Mouse (Mus musculus) megakaryocyte, adult 5-6 weeks (primary cell): ENCODE data around the gene 9430015G10Rik. TPM values are rescaled to one million over a fixed set of nuclear protein-coding genes. Genes with fewer than 3 reads are reported as not detected.

Experiments
- ATAC-seq: 2 replicates; pipeline ENCODE4 v1.8.0; 2016; ENCODE audit warnings: mild to moderate bottlenecking, inconsistent platforms; ENCODE audit not compliant: poor library complexity, severe bottlenecking
- total RNA-seq, 2 experiments: library from RNA; stranded (forward) in 1 of 2; stranded (reverse) in 1 of 2; fragments of 153-499, 151-499 nt in 1 of 2; fragments of 221-1000, 200-1000 nt in 1 of 2; gene quantifications; 2 replicates each; pipeline versions ENCODE4 v1.2.3 to v1.2.4; 2015 to 2017

9430015G10Rik gene
- total RNA-seq, 2 experiments from 2014 or later, result 11.7 to 20.1 TPM

- ATAC-seq, result no peak
Measured at GRCm38 (mm10) chr4:156168611-156169010, 58.8 kb downstream of the 9430015G10Rik start.

DNA sequence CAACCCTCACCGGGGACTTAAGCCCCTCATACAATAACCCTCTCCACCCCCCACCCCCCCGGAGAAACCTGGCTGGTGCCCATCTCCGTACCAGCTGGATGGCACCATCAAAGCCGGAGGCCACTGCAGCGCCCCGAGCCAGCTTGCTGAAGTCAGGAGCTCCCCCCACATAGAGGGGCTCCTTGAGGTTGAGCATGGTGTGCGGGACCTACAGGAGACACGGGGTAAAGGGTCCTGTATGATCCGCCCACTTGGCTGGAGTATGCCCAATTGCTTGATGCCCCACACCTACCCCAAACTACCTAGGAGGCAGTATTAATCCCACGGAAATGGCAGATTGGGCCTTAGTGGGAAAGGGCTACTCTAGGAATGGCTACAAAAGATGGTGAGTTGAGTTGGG, 59.3 kb downstream of the 9430015G10Rik start:
- ATAC-seq, result no peak

GRCm38 (mm10) chr4:156171828-156172227, 62.0 kb downstream of the 9430015G10Rik start:
- no peak for ATAC-seq

Other genes starting within 250 kb of the 9430015G10Rik start
- 0.93 and 1.4 TPM in 2 replicates for gene Tas1r3, start 246.6 kb upstream of the 9430015G10Rik start, total RNA-seq (2015)
- 0.66 and 1.1 TPM in 2 replicates for gene Tas1r3, start 246.6 kb upstream of the 9430015G10Rik start, total RNA-seq (2017)
- gene Cptp, start 240.5 kb upstream of the 9430015G10Rik start, total RNA-seq (2015), result 9.1 and 11.7 TPM in 2 replicates
- gene Cptp, start 240.5 kb upstream of the 9430015G10Rik start, total RNA-seq (2017), result 8.8 and 14.1 TPM in 2 replicates
- 35.0 and 40.9 TPM in 2 replicates for gene Ints11, start 240.4 kb upstream of the 9430015G10Rik start, total RNA-seq (2015)
- gene Ints11, start 240.4 kb upstream of the 9430015G10Rik start, total RNA-seq (2017), result 22.0 and 23.0 TPM in 2 replicates
- gene Pusl1, start 218.2 kb upstream of the 9430015G10Rik start, total RNA-seq (2015), result 11.4 and 14.1 TPM in 2 replicates
- 8.9 and 11.5 TPM in 2 replicates for gene Pusl1, start 218.2 kb upstream of the 9430015G10Rik start, total RNA-seq (2017)
- gene Acap3, start 218.2 kb upstream of the 9430015G10Rik start, total RNA-seq (2015), result 19.4 and 22.3 TPM in 2 replicates
- gene Acap3, start 218.2 kb upstream of the 9430015G10Rik start, total RNA-seq (2017), result 18.0 and 23.7 TPM in 2 replicates
- 65.3 and 67.7 TPM in 2 replicates for gene Ube2j2, start 166.2 kb upstream of the 9430015G10Rik start, total RNA-seq (2015)
- gene Ube2j2, start 166.2 kb upstream of the 9430015G10Rik start, total RNA-seq (2017), result 91.4 and 101 TPM in 2 replicates
- 30.3 and 40.1 TPM in 2 replicates for gene C1qtnf12, start 147.7 kb upstream of the 9430015G10Rik start, total RNA-seq (2015)
- gene C1qtnf12, start 147.7 kb upstream of the 9430015G10Rik start, total RNA-seq (2017), result 9.4 and 14.6 TPM in 2 replicates
- gene B3galt6, start 117.3 kb upstream of the 9430015G10Rik start, total RNA-seq (2015), result 3.5 and 3.6 TPM in 2 replicates
- 3.5 and 4.0 TPM in 2 replicates for gene B3galt6, start 117.3 kb upstream of the 9430015G10Rik start, total RNA-seq (2017)
- gene Sdf4, start 117.1 kb upstream of the 9430015G10Rik start, total RNA-seq (2015), result 43.6 and 57.5 TPM in 2 replicates
- gene Sdf4, start 117.1 kb upstream of the 9430015G10Rik start, total RNA-seq (2017), result 216 and 221 TPM in 2 replicates
- gene Tnfrsf4, start 96.1 kb upstream of the 9430015G10Rik start, total RNA-seq (2015), result 1.5 and 2.1 TPM in 2 replicates
- gene Tnfrsf4, start 96.1 kb upstream of the 9430015G10Rik start, total RNA-seq (2017), result 1.2 and 2.8 TPM in 2 replicates
- gene Tnfrsf18, start 83.8 kb upstream of the 9430015G10Rik start, total RNA-seq (2015), result 2.7 and 10.3 TPM in 2 replicates
- 6.0 and 7.2 TPM in 2 replicates for gene Tnfrsf18, start 83.8 kb upstream of the 9430015G10Rik start, total RNA-seq (2017)
- gene Ttll10, start 50.6 kb upstream of the 9430015G10Rik start, total RNA-seq (2015), result not detected in 2 replicates
- gene Ttll10, start 50.6 kb upstream of the 9430015G10Rik start, total RNA-seq (2017), result not detected in 2 replicates
- gene Rnf223, start 20.5 kb downstream of the 9430015G10Rik start, total RNA-seq (2015), result 0.09 and 0.60 TPM in 2 replicates
- gene Rnf223, start 20.5 kb downstream of the 9430015G10Rik start, total RNA-seq (2017), result 0.08 and 0.11 TPM in 2 replicates
- 2.9 and 4.2 TPM in 2 replicates for gene Agrn, start 87.5 kb downstream of the 9430015G10Rik start, total RNA-seq (2015)
- 1.8 and 2.9 TPM in 2 replicates for gene Agrn, start 87.5 kb downstream of the 9430015G10Rik start, total RNA-seq (2017)
- gene Isg15, start 90.8 kb downstream of the 9430015G10Rik start, total RNA-seq (2015), result 6.3 and 6.4 TPM in 2 replicates
- 5.4 and 7.2 TPM in 2 replicates for gene Isg15, start 90.8 kb downstream of the 9430015G10Rik start, total RNA-seq (2017)
- gene AW011738, start 93.3 kb downstream of the 9430015G10Rik start, total RNA-seq (2015), result 0.11 and 0.42 TPM in 2 replicates
- 0.49 and 0.66 TPM in 2 replicates for gene AW011738, start 93.3 kb downstream of the 9430015G10Rik start, total RNA-seq (2017)
- 0.11 TPM in 1 of 2 replicates, not detected in the other for gene Perm1, start 105.9 kb downstream of the 9430015G10Rik start, total RNA-seq (2015)
- not detected in 2 replicates for gene Perm1, start 105.9 kb downstream of the 9430015G10Rik start, total RNA-seq (2017)
- 8.5 and 10.5 TPM in 2 replicates for gene Plekhn1, start 124.9 kb downstream of the 9430015G10Rik start, total RNA-seq (2015)
- gene Plekhn1, start 124.9 kb downstream of the 9430015G10Rik start, total RNA-seq (2017), result 11.2 and 14.1 TPM in 2 replicates
- gene Noc2l, start 126.0 kb downstream of the 9430015G10Rik start, total RNA-seq (2015), result 23.9 and 25.2 TPM in 2 replicates
- 43.9 and 47.3 TPM in 2 replicates for gene Noc2l, start 126.0 kb downstream of the 9430015G10Rik start, total RNA-seq (2017)
- gene Samd11, start 145.7 kb downstream of the 9430015G10Rik start, total RNA-seq (2015), result 0.04 and 0.34 TPM in 2 replicates
- 0.49 TPM in 1 of 2 replicates, not detected in the other for gene Samd11, start 145.7 kb downstream of the 9430015G10Rik start, total RNA-seq (2017)
- not detected in 2 replicates for gene Vmn2r-ps159, start 221.1 kb downstream of the 9430015G10Rik start, total RNA-seq (2015)
- gene Vmn2r-ps159, start 221.1 kb downstream of the 9430015G10Rik start, total RNA-seq (2017), result not detected in 2 replicates